Mouse (Mus musculus) left cerebral cortex, adult 2 months (tissue): ENCODE measurements around the gene 1700067P10Rik. TPM values are rescaled to one million over a fixed set of nuclear protein-coding genes. Genes with fewer than 3 reads are reported as not detected.

Source experiments
- DNase-seq, 2 experiments: peaks; one replicate each; pipeline ENCODE4 v3.0.0; 2021 to 2022; ENCODE audit warnings: low spot score in 2 of 2, mixed read lengths in 1 of 2; ENCODE audit errors: extremely low spot score in 1 of 2
- H3K27ac ChIP-seq: fragments of 200-600 bp; 2 replicates; pipeline ENCODE4 v1.8.1; 2022
- H3K4me3 ChIP-seq: fragments of 200-600 bp; 2 replicates; pipeline ENCODE4 v1.8.1; 2022
- CTCF ChIP-seq: fragments of 200-600 bp; IDR thresholded peaks from 2 replicates; pipeline ENCODE4 v1.8.1; 2022; ENCODE audit warnings: antibody characterized with exemption, mild to moderate bottlenecking, moderate library complexity
- intact Hi-C: fragments of 180-260 bp; cut with DNase I; formaldehyde crosslinking; loops from one replicate; pipeline ENCODE4 v1.15.1; 2025
- long read RNA-seq, 2 experiments: library from polyadenylated mRNA; stranded (forward); transcript quantifications; one replicate each; pipeline ENCODE4 v2.0.0; 2021; ENCODE audit warnings: borderline mapping rate in 2 of 2
- total RNA-seq, 2 experiments: library from RNA; stranded (reverse); gene quantifications; 2 replicates each; pipeline ENCODE4 v1.2.3; 2021

The 1700067P10Rik gene
- total RNA-seq: not detected
- long read RNA-seq, experiment 1: 0 reads
- long read RNA-seq, experiment 2: 0 reads

GRCm38 (mm10) chr17:48089019-48089418, at the start of gene 1700067P10Rik:
TSS of gene 1700067P10Rik (plus strand) at chr17:48089319.
- H3K27ac ChIP-seq: no peak within 1 kb of the TSS
- no peak within 1 kb of the TSS for H3K4me3 ChIP-seq
- no peak for DNase-seq
- no peak for TF ChIP-seq CTCF
- intact Hi-C loops: no loop called here

DNA sequence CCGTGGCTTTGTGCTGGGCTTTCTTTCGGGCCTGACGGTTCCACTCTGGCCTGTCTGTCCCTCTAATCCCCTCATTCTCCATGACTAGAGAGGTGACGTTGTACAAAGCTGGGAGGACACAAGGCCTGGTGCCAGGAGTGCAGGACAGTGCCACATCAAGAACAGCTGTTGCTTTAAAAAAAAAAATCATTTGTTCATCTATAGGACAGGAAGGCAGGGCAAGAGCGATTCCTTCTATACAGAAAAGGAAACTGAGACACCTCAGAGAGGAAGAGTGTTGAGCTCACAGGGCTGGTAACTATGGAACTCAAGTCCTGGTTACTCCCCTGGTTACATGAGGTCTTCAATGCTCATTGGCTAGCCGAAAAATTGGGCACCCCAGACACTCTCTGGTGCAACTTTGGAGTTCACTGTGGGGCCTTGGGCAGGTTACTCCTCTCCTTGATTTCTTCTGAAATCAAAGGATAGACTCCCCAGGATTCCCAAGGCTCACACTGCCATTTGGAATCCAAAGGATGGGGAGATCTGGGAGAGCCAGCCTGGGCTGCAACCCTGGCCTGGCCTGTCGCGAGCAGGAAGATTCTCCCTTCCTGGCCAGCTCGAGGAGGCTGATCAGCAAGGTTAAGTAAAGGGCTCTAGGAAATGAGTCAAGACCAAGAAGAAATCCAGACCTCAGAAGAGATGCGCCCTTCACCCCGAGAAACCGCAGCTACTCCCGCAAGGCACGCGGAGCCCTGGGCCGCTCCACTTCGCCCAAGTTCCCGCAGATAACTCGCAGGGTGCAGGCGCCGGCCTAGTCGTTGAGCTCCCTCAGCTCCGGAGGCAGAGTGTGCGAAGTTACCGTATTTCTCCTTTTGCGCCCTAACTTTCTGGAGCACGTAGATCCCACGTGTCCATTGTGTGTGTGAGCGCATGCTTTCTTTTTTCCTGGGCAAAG, 47.5 kb upstream of the 1700067P10Rik start:
- no peak for TF ChIP-seq CTCF
- peak; percentile 35 to 47 for DNase-seq
- no peak overlapping the region for H3K4me3 ChIP-seq
- intact Hi-C loops: loop anchor here (2.0 kb wide), 1 partner anchor 117 kb away; the partner anchor contains the start of gene Foxp4
- no peak overlapping the region; the same call in 1 of the 2 replicates for H3K27ac ChIP-seq

GRCm38 (mm10) chr17:48043154-48043880, 45.8 kb upstream of the 1700067P10Rik start:
- no peak for DNase-seq
- TF ChIP-seq CTCF: peak; percentile 16; the same call in 1 of the 2 replicates
- Histone ChIP-seq H3K4me3 (no peak overlapping the region), H3K27ac (no peak overlapping the region)
- intact Hi-C loops: loop anchor here (2.0 kb wide), 1 partner anchor 119 kb away; the partner anchor contains the start of gene Foxp4

DNA sequence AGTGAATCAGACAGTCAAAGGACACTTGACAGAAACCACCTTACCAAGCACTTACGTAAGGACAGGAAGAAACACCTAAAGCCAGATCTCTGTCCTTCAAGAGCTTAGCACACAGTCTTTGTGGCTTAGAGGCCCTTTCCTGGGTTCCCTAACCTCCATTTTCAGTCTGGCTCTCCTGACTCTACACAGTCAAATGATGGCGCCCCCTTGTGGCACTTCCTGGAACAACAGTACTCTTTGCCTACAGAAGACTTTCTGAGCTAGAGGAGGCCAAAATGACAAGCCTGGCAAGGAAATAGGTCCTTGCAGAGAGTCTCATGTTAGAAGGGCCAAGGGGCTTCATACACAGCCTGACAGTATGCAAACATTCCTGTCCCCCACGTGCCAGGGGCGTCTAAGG, 43.5 kb upstream of the 1700067P10Rik start:
- intact Hi-C loops: loop anchor here (5.0 kb wide), 2 partner anchors 173 to 253 kb away; no protein-coding TSS in a partner anchor
- no peak overlapping the region for H3K4me3 ChIP-seq
- H3K27ac ChIP-seq: no peak overlapping the region
- peak; percentile 49 to 60 for DNase-seq
- peak; percentile 75 for TF ChIP-seq CTCF

DNA sequence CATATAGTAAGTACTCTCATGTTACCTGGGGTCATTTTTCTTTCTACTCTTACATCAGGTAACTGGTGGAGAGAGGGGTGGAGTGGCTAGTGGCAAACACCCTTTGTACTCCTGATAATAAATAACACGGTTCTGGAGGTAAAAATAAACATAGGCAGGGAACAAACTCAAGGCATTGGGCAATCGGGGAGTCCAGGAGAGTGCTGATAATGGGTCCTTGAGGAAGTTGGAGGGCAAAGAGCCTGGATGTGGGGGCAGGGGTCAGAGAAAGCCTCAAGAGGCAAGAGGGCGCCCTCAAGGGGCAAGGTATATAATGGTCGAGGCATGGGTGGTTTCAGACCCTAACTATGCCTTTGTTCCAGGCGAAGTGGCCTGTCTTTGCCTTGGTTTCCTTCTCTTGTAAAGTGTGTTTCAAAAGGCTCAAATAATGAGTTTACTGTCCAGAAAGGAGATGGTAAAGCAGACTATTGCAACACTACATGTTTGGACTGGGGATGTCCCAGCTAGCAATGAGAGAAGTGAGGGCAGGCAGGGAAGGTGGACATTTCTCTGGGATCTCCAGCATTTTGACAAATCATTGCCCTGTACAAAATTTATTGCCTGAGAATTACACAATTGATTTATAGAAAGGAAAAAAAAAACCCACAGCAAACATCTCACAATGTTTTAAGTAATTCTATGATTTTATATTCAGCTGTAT, 37.3 kb upstream of the 1700067P10Rik start:
- Histone ChIP-seq H3K27ac (no peak overlapping the region), H3K4me3 (no peak overlapping the region)
- intact Hi-C loops: no loop called here
- DNase-seq: no peak
- no peak for TF ChIP-seq CTCF

DNA sequence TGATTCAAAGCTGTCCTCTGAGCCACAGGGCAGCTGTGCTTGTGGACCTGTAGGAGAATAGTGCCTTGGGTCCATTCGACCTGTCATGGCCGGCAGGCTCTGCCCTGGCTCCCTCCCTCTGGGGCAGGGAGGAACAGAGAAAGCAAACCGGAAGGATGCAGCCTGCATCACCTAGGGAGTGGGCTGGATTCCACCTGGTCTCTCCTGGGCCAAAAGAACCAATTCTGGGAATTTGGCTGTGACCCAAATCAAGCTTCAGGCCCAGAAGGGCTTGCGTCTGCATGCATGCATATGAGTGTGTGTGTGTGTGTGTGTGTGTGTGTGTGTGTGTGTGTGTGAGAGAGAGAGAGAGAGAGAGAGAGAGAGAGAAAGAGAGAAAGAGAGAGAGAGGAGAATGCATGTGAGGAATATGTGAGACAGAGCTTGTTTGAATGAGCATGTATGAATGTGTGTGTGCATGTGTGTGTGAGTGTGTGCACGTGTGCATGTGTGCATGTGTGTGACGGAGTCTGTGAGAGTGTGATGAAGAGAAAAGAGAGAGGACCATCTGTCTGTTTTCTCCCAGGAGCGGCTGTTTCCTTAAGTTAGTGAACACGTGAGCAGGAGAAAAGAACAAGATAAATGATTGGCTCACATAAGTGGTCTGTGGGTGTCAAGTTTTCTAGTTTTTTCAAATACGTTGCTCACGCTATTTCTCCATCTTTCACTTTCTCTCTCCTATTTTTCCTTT, 36.6 kb upstream of the 1700067P10Rik start:
- intact Hi-C loops: no loop called here
- TF ChIP-seq CTCF: no peak
- H3K27ac ChIP-seq: no peak overlapping the region
- DNase-seq: no peak
- no peak overlapping the region for H3K4me3 ChIP-seq

DNA sequence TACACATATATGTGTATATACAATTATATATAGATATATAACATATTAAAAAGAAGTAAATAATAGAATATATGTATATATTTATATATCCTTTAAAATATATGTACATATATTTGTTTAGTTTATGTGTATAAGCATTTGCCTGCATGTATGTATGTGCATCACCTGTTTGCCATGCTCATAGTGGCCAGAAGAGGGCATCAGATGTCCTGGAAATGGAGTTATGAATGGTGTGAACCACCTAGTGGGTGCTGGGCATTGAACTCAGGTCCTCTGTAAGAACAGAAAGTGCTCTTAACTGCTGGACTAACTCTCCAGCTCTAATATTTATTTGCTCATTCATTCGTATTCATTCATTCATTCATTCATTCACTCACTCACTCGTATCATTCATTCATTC, 35.5 kb upstream of the 1700067P10Rik start:
- no peak overlapping the region for H3K4me3 ChIP-seq
- no peak for DNase-seq
- TF ChIP-seq CTCF: no peak
- no peak overlapping the region for H3K27ac ChIP-seq
- intact Hi-C loops: no loop called here

- H3K4me3 ChIP-seq: no peak overlapping the region
- H3K27ac ChIP-seq: no peak overlapping the region
- TF ChIP-seq CTCF: no peak
- intact Hi-C loops: no loop called here
- DNase-seq: no peak
Observed at GRCm38 (mm10) chr17:48055076-48055816, 33.9 kb upstream of the 1700067P10Rik start.

DNA sequence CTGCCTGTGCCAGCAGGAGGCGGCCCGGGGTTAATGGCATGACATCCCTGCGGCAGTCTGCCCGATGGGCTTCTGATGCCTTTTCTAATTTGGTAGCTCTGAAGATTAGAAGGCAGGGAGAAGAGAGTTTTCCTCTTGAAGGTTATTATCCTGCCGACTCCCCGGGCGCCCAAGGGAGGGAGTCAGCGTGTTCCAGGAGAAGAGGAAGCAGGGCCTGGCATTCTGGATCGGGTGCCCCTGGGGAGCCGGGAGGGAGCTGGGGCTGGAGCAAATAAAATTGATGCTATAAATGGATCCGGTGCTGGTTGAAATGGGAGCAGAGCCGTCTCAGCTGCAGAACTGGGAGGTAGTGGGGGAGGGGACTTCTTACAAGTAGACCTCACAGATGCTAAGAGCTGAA, 31.7 kb upstream of the 1700067P10Rik start:
- intact Hi-C loops: no loop called here
- no peak for TF ChIP-seq CTCF
- no peak overlapping the region for H3K27ac ChIP-seq
- H3K4me3 ChIP-seq: no peak overlapping the region
- DNase-seq: no peak

GRCm38 (mm10) chr17:48064196-48064843, 24.8 kb upstream of the 1700067P10Rik start:
- intact Hi-C loops: no loop called here
- TF ChIP-seq CTCF: no peak
- Histone ChIP-seq H3K27ac (no peak overlapping the region), H3K4me3 (no peak overlapping the region)
- DNase-seq: no peak
